Mouse (Mus musculus) retina, postnatal 7 days (tissue): ENCODE measurements around the gene Prkag1.
"Not testable (repeated sequence)": the region's sequence is repeated elsewhere in the genome, so short reads cannot be mapped to it uniquely, and the experiment has no call there.

Experiments
- DNase-seq: peaks from one replicate; pipeline ENCODE4 v3.0.0-alpha.2; 2012; ENCODE audit warnings: low read depth, low spot score

The Prkag1 gene

GRCm38 (mm10) chr15:98823434-98823833 is 7.9 kb downstream of the Prkag1 start:
- no peak for DNase-seq

- no peak for DNase-seq
Observed at GRCm38 (mm10) chr15:98822147-98822546, 9.2 kb downstream of the Prkag1 start.

GRCm38 (mm10) chr15:98821403-98821802 is 9.9 kb downstream of the Prkag1 start:
- DNase-seq, result no peak

GRCm38 (mm10) chr15:98820937-98821336 is 10.4 kb downstream of the Prkag1 start:
- no peak for DNase-seq

- no peak for DNase-seq
Observed at GRCm38 (mm10) chr15:98818171-98818570, 13.2 kb downstream of the Prkag1 start.

GRCm38 (mm10) chr15:98812741-98813424 is 18.4 kb downstream of the Prkag1 start:
- no peak for DNase-seq

GRCm38 (mm10) chr15:98810212-98810611 is 21.1 kb downstream of the Prkag1 start:
- not testable (repeated sequence) for DNase-seq

GRCm38 (mm10) chr15:98809390-98809789 is 21.9 kb downstream of the Prkag1 start, which contains the start of gene Ddn:
TSS of gene Ddn (minus strand) at chr15:98809490.
- DNase-seq, result no peak

- DNase-seq, result no peak
Observed at GRCm38 (mm10) chr15:98808651-98809134, 22.6 kb downstream of the Prkag1 start.

- no peak for DNase-seq
Observed at GRCm38 (mm10) chr15:98807895-98808650, 23.2 kb downstream of the Prkag1 start.

- no peak for DNase-seq
Observed at GRCm38 (mm10) chr15:98806809-98807770, 24.2 kb downstream of the Prkag1 start.

- DNase-seq, result no peak
Observed at GRCm38 (mm10) chr15:98806071-98806808, 25.1 kb downstream of the Prkag1 start.

GRCm38 (mm10) chr15:98805324-98806040 is 25.8 kb downstream of the Prkag1 start:
- DNase-seq, result peak; percentile 54

GRCm38 (mm10) chr15:98804054-98804453 is 27.3 kb downstream of the Prkag1 start:
- no peak for DNase-seq

GRCm38 (mm10) chr15:98802926-98803325 is 28.4 kb downstream of the Prkag1 start:
- no peak for DNase-seq

GRCm38 (mm10) chr15:98799396-98799795 is 31.9 kb downstream of the Prkag1 start:
- DNase-seq, result peak; percentile 87

- no peak for DNase-seq
Observed at GRCm38 (mm10) chr15:98798903-98799302, 32.4 kb downstream of the Prkag1 start.

- no peak for DNase-seq
Observed at GRCm38 (mm10) chr15:98797835-98798492, 33.4 kb downstream of the Prkag1 start.

- DNase-seq, result no peak
Observed at GRCm38 (mm10) chr15:98796803-98797595, 34.3 kb downstream of the Prkag1 start.
